Mouse (Mus musculus): Measurements from ENCODE around the gene Prmt9. TPM values are rescaled to one million over a fixed set of nuclear protein-coding genes. Genes with fewer than 3 reads are reported as not detected.

Gene Prmt9
- polyA plus RNA-seq, 1 experiment from 2014 or later = 17.9 TPM

Other genes starting within 250 kb of the Prmt9 start
- 50.4 to 116 TPM (median 74.4 TPM) in 3 replicates for gene Arhgap10, start 31.4 kb upstream of the Prmt9 start, polyA plus RNA-seq (2018)
- 20.6 to 48.2 TPM (median 23.6 TPM) in 3 replicates for gene Tmem184c, start 61.3 kb downstream of the Prmt9 start, polyA plus RNA-seq (2018)
- not detected in 3 replicates for gene Ednra, start 175.1 kb downstream of the Prmt9 start, polyA plus RNA-seq (2018)